8 mouse cellular contexts compared by ENCODE assay signal in genomic region chr14:57998526-57999401, GRCm38 (mm10). TPM values are rescaled to one million over a fixed set of nuclear protein-coding genes. Genes with fewer than 3 reads are reported as not detected.
DNase-seq lines count a peak whose midpoint lies in the region; ATAC-seq and TF ChIP-seq lines count a peak whose summit lies in the region.

Gene Micu2 (minus strand): TSS chr14:57999262.

- peak within 1 kb of the TSS; percentile 68 to 74; a peak in 3 of 4 replicates for H3K27ac ChIP-seq in heart, embryonic 14.5 days (replicated peaks in 1 of 2; ENCODE audit: control insufficient read depth in 1 of 2, insufficient read depth in 1 of 2, low read depth in 2 of 2, low read length in 2 of 2)
- peak within 1 kb of the TSS; percentile 51 for H3K27ac ChIP-seq in liver, embryonic 14.5 days
- H3K27ac ChIP-seq in neural tube, embryonic 11.5 days (ENCODE audit: low read depth, low read length), result peak within 1 kb of the TSS; percentile 67; the same call in 1 of the 2 replicates
- H3K27ac ChIP-seq in stomach, postnatal 0 days (replicated peaks), result peak within 1 kb of the TSS; percentile 95

- WGBS in heart, embryonic 14.5 days, result 3% methylated on average over 71 of the region's 76 CpGs
- 3% methylated on average over 76 of the region's 76 CpGs for WGBS in liver, embryonic 14.5 days (ENCODE audit: insufficient replicate concordance)
- 3% methylated on average over 67 of the region's 76 CpGs for WGBS in neural tube, embryonic 11.5 days
- 2% methylated on average over 57 of the region's 76 CpGs for WGBS in stomach, postnatal 0 days

- H3K27me3 ChIP-seq in heart, embryonic 14.5 days (ENCODE audit: control insufficient read depth, insufficient read depth, low read length), result no peaks in the 10 kb centered on the region
- no peaks in the 10 kb centered on the region for H3K27me3 ChIP-seq in liver, embryonic 14.5 days (ENCODE audit: control insufficient read depth, insufficient read depth, low read length)
- no peaks in the 10 kb centered on the region for H3K27me3 ChIP-seq in neural tube, embryonic 11.5 days (ENCODE audit: control insufficient read depth, insufficient read depth, low read length)
- H3K27me3 ChIP-seq in stomach, postnatal 0 days (ENCODE audit: control insufficient read depth, insufficient read depth, low read length), result no peaks in the 10 kb centered on the region

- peak; percentile 73 for DNase-seq in c-Kit-negative CD71-positive TER-119-positive erythroid progenitor cells, embryonic 14.5 days (ENCODE audit: low read depth, low spot score)
- DNase-seq in fibroblast of lung, adult 2 months (ENCODE audit: low read depth), result peak; percentile 67
- DNase-seq in kidney, postnatal 14 days, result peak; percentile 91
- DNase-seq in liver, embryonic 14.5 days (ENCODE audit: low read depth in 3 of 3, low spot score in 3 of 3), result peak; percentile 74 to 80 (median 79)
- DNase-seq in neural tube, embryonic 11.5 days (ENCODE audit: low spot score), result peak; percentile 91
- peak; percentile 87 for DNase-seq in stomach, postnatal 0 days (ENCODE audit: low spot score)

- peak within 1 kb of the TSS; percentile 84 for H3K4me2 ChIP-seq in heart, embryonic 14.5 days (ENCODE audit: low read length)
- H3K4me2 ChIP-seq in liver, embryonic 14.5 days (ENCODE audit: low read depth), result peak within 1 kb of the TSS; percentile 73
- peak within 1 kb of the TSS; percentile 62 for H3K4me2 ChIP-seq in neural tube, embryonic 11.5 days (ENCODE audit: low read depth)
- H3K4me2 ChIP-seq in stomach, postnatal 0 days (replicated peaks; ENCODE audit: low read depth), result peak within 1 kb of the TSS; percentile 87

- H3K4me1 ChIP-seq in heart, embryonic 14.5 days (ENCODE audit: control insufficient read depth in 2 of 2, insufficient read depth in 2 of 2, low read length in 2 of 2), result peaks cover 5 to 8% of the 10 kb centered on the region in 2 experiments; a peak in 3 of 4 replicates
- peaks cover 9 to 10% of the 10 kb centered on the region in 2 experiments for H3K4me1 ChIP-seq in liver, embryonic 14.5 days (replicated peaks; ENCODE audit: control insufficient read depth in 2 of 2, insufficient read depth in 2 of 2, low read length in 1 of 2)
- H3K4me1 ChIP-seq in neural tube, embryonic 11.5 days (ENCODE audit: control insufficient read depth, insufficient read depth, low read length), result no peaks in the 10 kb centered on the region
- H3K4me1 ChIP-seq in stomach, postnatal 0 days (replicated peaks; ENCODE audit: control insufficient read depth, insufficient read depth), result no peaks in the 10 kb centered on the region

- H3K4me3 ChIP-seq in heart, embryonic 14.5 days (ENCODE audit: control insufficient read depth in 1 of 2, insufficient read depth in 1 of 2, low read depth in 1 of 2, low read length in 2 of 2), result peak within 1 kb of the TSS; percentile 89 to 97
- peak within 1 kb of the TSS; percentile 67 to 98 for H3K4me3 ChIP-seq in liver, embryonic 14.5 days (ENCODE audit: insufficient read depth in 1 of 2, low read depth in 2 of 2, low read length in 2 of 2)
- peak within 1 kb of the TSS; percentile 90 for H3K4me3 ChIP-seq in neural tube, embryonic 11.5 days (ENCODE audit: low read depth, low read length)
- peak within 1 kb of the TSS; percentile 87 for H3K4me3 ChIP-seq in stomach, postnatal 0 days (ENCODE audit: low read depth, low read length)

- no peaks in the 10 kb centered on the region for H3K9me3 ChIP-seq in heart, embryonic 14.5 days (ENCODE audit: control insufficient read depth, low read length)
- peaks cover 3% of the 10 kb centered on the region; the same call in 1 of the 2 replicates for H3K9me3 ChIP-seq in liver, embryonic 14.5 days (ENCODE audit: control insufficient read depth, low read length)
- H3K9me3 ChIP-seq in neural tube, embryonic 11.5 days (ENCODE audit: control insufficient read depth, low read length), result no peaks in the 10 kb centered on the region
- H3K9me3 ChIP-seq in stomach, postnatal 0 days (ENCODE audit: control insufficient read depth, low read length), result no peaks in the 10 kb centered on the region

- no peak for TF ChIP-seq CTCF in liver, embryonic 14.5 days (IDR thresholded peaks at IDR 0.05; ENCODE audit: low read depth)
- no peak for TF ChIP-seq CTCF in stomach, postnatal 0 days (IDR thresholded peaks at IDR 0.05; ENCODE audit: low read depth)

- peak; percentile 71 for TF ChIP-seq EP300 in liver, embryonic 14.5 days (IDR thresholded peaks at IDR 0.05; ENCODE audit: low read depth)
- TF ChIP-seq EP300 in stomach, postnatal 0 days (optimal IDR thresholded peaks at IDR 0.05), result peak; percentile 98

- ATAC-seq in CD4-positive, CD25-positive, alpha-beta regulatory T cell, adult 4 months, result peak; percentile 99
- peak; percentile 84 for ATAC-seq in heart, embryonic 14.5 days (ENCODE audit: insufficient number of reproducible peaks, insufficient read depth, low FRiP score, low read depth)
- peak; percentile 95 for ATAC-seq in liver, embryonic 14.5 days (ENCODE audit: insufficient read depth)
- peak; percentile 98 for ATAC-seq in neural tube, embryonic 11.5 days (ENCODE audit: insufficient read depth, low FRiP score, low TSS enrichment)
- ATAC-seq in stomach, postnatal 0 days (ENCODE audit: low FRiP score, low TSS enrichment), result peak; percentile 96

- peak within 1 kb of the TSS; percentile 94 for H3K9ac ChIP-seq in heart, embryonic 14.5 days (ENCODE audit: low read length)
- peak within 1 kb of the TSS; percentile 91 for H3K9ac ChIP-seq in liver, embryonic 14.5 days (replicated peaks)
- H3K9ac ChIP-seq in neural tube, embryonic 11.5 days (ENCODE audit: low read length), result peak within 1 kb of the TSS; percentile 92
- peak within 1 kb of the TSS; percentile 95 for H3K9ac ChIP-seq in stomach, postnatal 0 days (ENCODE audit: low read length)

- no peaks in the 10 kb centered on the region for H3K36me3 ChIP-seq in heart, embryonic 14.5 days (ENCODE audit: control insufficient read depth, insufficient read depth, low read length)
- H3K36me3 ChIP-seq in liver, embryonic 14.5 days (replicated peaks; ENCODE audit: control insufficient read depth, insufficient read depth, low read depth), result no peaks in the 10 kb centered on the region
- no peaks in the 10 kb centered on the region for H3K36me3 ChIP-seq in neural tube, embryonic 11.5 days (ENCODE audit: control insufficient read depth, insufficient read depth, low read length)
- H3K36me3 ChIP-seq in stomach, postnatal 0 days (ENCODE audit: control insufficient read depth, insufficient read depth, low read length), result no peaks in the 10 kb centered on the region

RNA-seq across cellular contexts. Expression of gene Micu2, which starts in this region (rescaled TPM):
- 10 to 100 TPM; 12.6 to 19.2 TPM for polyA plus RNA-seq in CD4-positive, CD25-positive, alpha-beta regulatory T cell, adult 4 months (2017; shearing (Covaris generic))
- polyA plus RNA-seq in heart, embryonic 14.5 days (2014; fragmentation: Nextera tagmentation; extraction: Ambion mirVana), result 63.3 and 72.0 TPM in 2 replicates
- polyA plus RNA-seq in liver, embryonic 14.5 days (2012; rRNA removed), result 9.0 and 13.6 TPM in 2 replicates
- polyA plus RNA-seq in liver, embryonic 14.5 days (2014; fragmentation: Nextera tagmentation; extraction: Ambion mirVana), result 25.6 and 30.9 TPM in 2 replicates
- polyA plus RNA-seq in neural tube, embryonic 11.5 days (2014; fragmentation: Nextera tagmentation; extraction: Ambion mirVana), result 54.4 and 59.9 TPM in 2 replicates
- 71.8 and 76.4 TPM in 2 replicates for polyA plus RNA-seq in stomach, postnatal 0 days (2015; fragmentation: Nextera tagmentation; extraction: Ambion mirVana)

Comparison
In these comparisons a context has a peak if more than half of its experiments do, and no peak if none do; other contexts are left out.
1. Peak in every context shown above with its lines: DNase-seq, ATAC-seq, H3K4me3 ChIP-seq and H3K27ac ChIP-seq.